Mouse (Mus musculus): ENCODE data around the gene Rnaseh2b. TPM values are rescaled to one million over a fixed set of nuclear protein-coding genes. Genes with fewer than 3 reads are reported as not detected.

Rnaseh2b gene
- polyA plus RNA-seq, 1 experiment from 2014 or later, result 70.4 TPM

GRCm38 (mm10) chr14:62331457-62331856 lies 39.1 kb downstream of the Rnaseh2b start:
- Histone ChIP-seq H3K4me2 (ENCODE audit: low read length) (peak overlapping the region; percentile 64), H3K36me3 (ENCODE audit: control insufficient read depth, insufficient read depth, low read length) (no peaks in the 10 kb centered on the region), H3K9me3 (ENCODE audit: control insufficient read depth, low read length) (no peaks in the 10 kb centered on the region), H3K27me3 (ENCODE audit: control insufficient read depth, insufficient read depth, low read length) (no peaks in the 10 kb centered on the region), H3K27ac (replicated peaks in 1 of 2; ENCODE audit: control insufficient read depth in 1 of 2, insufficient read depth in 1 of 2, low read depth in 2 of 2, low read length in 2 of 2) (peak overlapping the region; percentile 85 to 88; a peak in 3 of 4 replicates), H3K4me1 (ENCODE audit: control insufficient read depth in 2 of 2, insufficient read depth in 2 of 2, low read length in 2 of 2) (peaks cover 5 to 20% of the 10 kb centered on the region in 2 experiments), H3K4me3 (ENCODE audit: control insufficient read depth in 1 of 2, insufficient read depth in 1 of 2, low read depth in 1 of 2, low read length in 2 of 2) (peak overlapping the region; percentile 76 to 77), H3K9ac (ENCODE audit: low read length) (peak overlapping the region; percentile 80)
- WGBS, result 24% methylated on average over 6 of the region's 6 CpGs
- no peak for ATAC-seq (ENCODE audit: insufficient number of reproducible peaks, insufficient read depth, low FRiP score, low read depth)

- H3K27me3 ChIP-seq (ENCODE audit: control insufficient read depth, insufficient read depth, low read length), result no peaks in the 10 kb centered on the region
- under 1% methylated on average over 62 of the region's 62 CpGs for WGBS
Measured at GRCm38 (mm10) chr14:62331866-62332619, 39.7 kb downstream of the Rnaseh2b start.

GRCm38 (mm10) chr14:62333909-62334687 lies 41.7 kb downstream of the Rnaseh2b start:
- no peaks in the 10 kb centered on the region for H3K36me3 ChIP-seq (ENCODE audit: control insufficient read depth, insufficient read depth, low read length)
- no peak overlapping the region for H3K9ac ChIP-seq (ENCODE audit: low read length)
- H3K4me3 ChIP-seq (ENCODE audit: control insufficient read depth in 1 of 2, insufficient read depth in 1 of 2, low read depth in 1 of 2, low read length in 2 of 2), result no peak overlapping the region
- no peak overlapping the region for H3K4me2 ChIP-seq (ENCODE audit: low read length)
- H3K4me1 ChIP-seq (ENCODE audit: control insufficient read depth in 2 of 2, insufficient read depth in 2 of 2, low read length in 2 of 2), result peaks cover 5 to 17% of the 10 kb centered on the region in 2 experiments
- no peaks in the 10 kb centered on the region for H3K27me3 ChIP-seq (ENCODE audit: control insufficient read depth, insufficient read depth, low read length)
- ATAC-seq (ENCODE audit: insufficient number of reproducible peaks, insufficient read depth, low FRiP score, low read depth), result no peak
- no peaks in the 10 kb centered on the region for H3K9me3 ChIP-seq (ENCODE audit: control insufficient read depth, low read length)
- no peak overlapping the region for H3K27ac ChIP-seq (replicated peaks in 1 of 2; ENCODE audit: control insufficient read depth in 1 of 2, insufficient read depth in 1 of 2, low read depth in 2 of 2, low read length in 2 of 2)
- 73% methylated on average over 9 of the region's 9 CpGs for WGBS

More at GRCm38 (mm10) chr14:62331866-62332619, 39.7 kb downstream of the Rnaseh2b start:
- Histone ChIP-seq H3K9me3 (ENCODE audit: control insufficient read depth, low read length) (no peaks in the 10 kb centered on the region), H3K36me3 (ENCODE audit: control insufficient read depth, insufficient read depth, low read length) (no peaks in the 10 kb centered on the region), H3K4me1 (ENCODE audit: control insufficient read depth in 2 of 2, insufficient read depth in 2 of 2, low read length in 2 of 2) (peaks cover 5 to 17% of the 10 kb centered on the region in 2 experiments), H3K9ac (ENCODE audit: low read length) (peak overlapping the region; percentile 80), H3K4me3 (ENCODE audit: control insufficient read depth in 1 of 2, insufficient read depth in 1 of 2, low read depth in 1 of 2, low read length in 2 of 2) (peak overlapping the region; percentile 76 to 77), H3K4me2 (ENCODE audit: low read length) (peak overlapping the region; percentile 64), H3K27ac (replicated peaks in 1 of 2; ENCODE audit: control insufficient read depth in 1 of 2, insufficient read depth in 1 of 2, low read depth in 2 of 2, low read length in 2 of 2) (peak overlapping the region; percentile 85 to 88)
- peak; percentile 68 for ATAC-seq (ENCODE audit: insufficient number of reproducible peaks, insufficient read depth, low FRiP score, low read depth)

- Histone ChIP-seq H3K9me3 (ENCODE audit: control insufficient read depth, low read length) (no peaks in the 10 kb centered on the region), H3K4me1 (ENCODE audit: control insufficient read depth in 2 of 2, insufficient read depth in 2 of 2, low read length in 2 of 2) (peaks cover 10 to 22% of the 10 kb centered on the region in 2 experiments), H3K9ac (ENCODE audit: low read length) (no peak overlapping the region), H3K4me3 (ENCODE audit: control insufficient read depth in 1 of 2, insufficient read depth in 1 of 2, low read depth in 1 of 2, low read length in 2 of 2) (no peak overlapping the region), H3K27ac (replicated peaks in 1 of 2; ENCODE audit: control insufficient read depth in 1 of 2, insufficient read depth in 1 of 2, low read depth in 2 of 2, low read length in 2 of 2) (peak overlapping the region in 1 of 2 experiments; percentile 51; a peak in 1 of 4 replicates), H3K4me2 (ENCODE audit: low read length) (no peak overlapping the region), H3K27me3 (ENCODE audit: control insufficient read depth, insufficient read depth, low read length) (no peaks in the 10 kb centered on the region), H3K36me3 (ENCODE audit: control insufficient read depth, insufficient read depth, low read length) (no peaks in the 10 kb centered on the region)
- ATAC-seq (ENCODE audit: insufficient number of reproducible peaks, insufficient read depth, low FRiP score, low read depth), result no peak
- WGBS, result 94% methylated on average over 1 of the region's 1 CpGs
Measured at GRCm38 (mm10) chr14:62339196-62339595, 46.8 kb downstream of the Rnaseh2b start.

GRCm38 (mm10) chr14:62341887-62342642 lies 49.7 kb downstream of the Rnaseh2b start:
- Histone ChIP-seq H3K27ac (replicated peaks in 1 of 2; ENCODE audit: control insufficient read depth in 1 of 2, insufficient read depth in 1 of 2, low read depth in 2 of 2, low read length in 2 of 2) (peak overlapping the region; percentile 50 to 63), H3K4me1 (ENCODE audit: control insufficient read depth in 2 of 2, insufficient read depth in 2 of 2, low read length in 2 of 2) (peaks cover 10 to 21% of the 10 kb centered on the region in 2 experiments), H3K36me3 (ENCODE audit: control insufficient read depth, insufficient read depth, low read length) (no peaks in the 10 kb centered on the region), H3K9ac (ENCODE audit: low read length) (peak overlapping the region; percentile 38; the same call in 1 of the 2 replicates), H3K27me3 (ENCODE audit: control insufficient read depth, insufficient read depth, low read length) (no peaks in the 10 kb centered on the region), H3K4me3 (ENCODE audit: control insufficient read depth in 1 of 2, insufficient read depth in 1 of 2, low read depth in 1 of 2, low read length in 2 of 2) (no peak overlapping the region), H3K4me2 (ENCODE audit: low read length) (peak overlapping the region; percentile 6; the same call in 1 of the 2 replicates), H3K9me3 (ENCODE audit: control insufficient read depth, low read length) (no peaks in the 10 kb centered on the region)
- ATAC-seq (ENCODE audit: insufficient number of reproducible peaks, insufficient read depth, low FRiP score, low read depth), result no peak
- 34% methylated on average over 8 of the region's 8 CpGs for WGBS

- H3K9ac ChIP-seq (ENCODE audit: low read length), result peak overlapping the region; percentile 4; the same call in 1 of the 2 replicates
- WGBS, result 39% methylated on average over 10 of the region's 10 CpGs
- peak overlapping the region; percentile 6; the same call in 1 of the 2 replicates for H3K4me2 ChIP-seq (ENCODE audit: low read length)
- H3K4me3 ChIP-seq (ENCODE audit: control insufficient read depth in 1 of 2, insufficient read depth in 1 of 2, low read depth in 1 of 2, low read length in 2 of 2), result no peak overlapping the region
- no peaks in the 10 kb centered on the region for H3K36me3 ChIP-seq (ENCODE audit: control insufficient read depth, insufficient read depth, low read length)
- no peaks in the 10 kb centered on the region for H3K9me3 ChIP-seq (ENCODE audit: control insufficient read depth, low read length)
- ATAC-seq (ENCODE audit: insufficient number of reproducible peaks, insufficient read depth, low FRiP score, low read depth), result no peak
- H3K27me3 ChIP-seq (ENCODE audit: control insufficient read depth, insufficient read depth, low read length), result no peaks in the 10 kb centered on the region
- H3K27ac ChIP-seq (replicated peaks in 1 of 2; ENCODE audit: control insufficient read depth in 1 of 2, insufficient read depth in 1 of 2, low read depth in 2 of 2, low read length in 2 of 2), result peak overlapping the region; percentile 43 to 50
- H3K4me1 ChIP-seq (ENCODE audit: control insufficient read depth in 2 of 2, insufficient read depth in 2 of 2, low read length in 2 of 2), result peaks cover 12 to 27% of the 10 kb centered on the region in 2 experiments
Measured at GRCm38 (mm10) chr14:62342643-62343144, 50.3 kb downstream of the Rnaseh2b start.

GRCm38 (mm10) chr14:62346570-62346969 lies 54.2 kb downstream of the Rnaseh2b start:
- Histone ChIP-seq H3K4me2 (ENCODE audit: low read length) (no peak overlapping the region), H3K9me3 (ENCODE audit: control insufficient read depth, low read length) (no peaks in the 10 kb centered on the region), H3K27me3 (ENCODE audit: control insufficient read depth, insufficient read depth, low read length) (no peaks in the 10 kb centered on the region), H3K27ac (replicated peaks in 1 of 2; ENCODE audit: control insufficient read depth in 1 of 2, insufficient read depth in 1 of 2, low read depth in 2 of 2, low read length in 2 of 2) (no peak overlapping the region), H3K4me3 (ENCODE audit: control insufficient read depth in 1 of 2, insufficient read depth in 1 of 2, low read depth in 1 of 2, low read length in 2 of 2) (no peak overlapping the region), H3K9ac (ENCODE audit: low read length) (no peak overlapping the region), H3K4me1 (ENCODE audit: control insufficient read depth in 2 of 2, insufficient read depth in 2 of 2, low read length in 2 of 2) (peaks cover 13 to 25% of the 10 kb centered on the region in 2 experiments), H3K36me3 (ENCODE audit: control insufficient read depth, insufficient read depth, low read length) (peaks cover 24% of the 10 kb centered on the region)
- WGBS, result 86% methylated on average over 11 of the region's 11 CpGs
- ATAC-seq (ENCODE audit: insufficient number of reproducible peaks, insufficient read depth, low FRiP score, low read depth), result no peak

All from heart, embryonic 14.5 days (tissue).